Mouse (Mus musculus): ENCODE results near the gene Trhde. TPM values are rescaled to one million over a fixed set of nuclear protein-coding genes. Genes with fewer than 3 reads are reported as not detected.

The Trhde gene
- polyA plus RNA-seq, 1 experiment from 2014 or later: 0.07 TPM

DNA sequence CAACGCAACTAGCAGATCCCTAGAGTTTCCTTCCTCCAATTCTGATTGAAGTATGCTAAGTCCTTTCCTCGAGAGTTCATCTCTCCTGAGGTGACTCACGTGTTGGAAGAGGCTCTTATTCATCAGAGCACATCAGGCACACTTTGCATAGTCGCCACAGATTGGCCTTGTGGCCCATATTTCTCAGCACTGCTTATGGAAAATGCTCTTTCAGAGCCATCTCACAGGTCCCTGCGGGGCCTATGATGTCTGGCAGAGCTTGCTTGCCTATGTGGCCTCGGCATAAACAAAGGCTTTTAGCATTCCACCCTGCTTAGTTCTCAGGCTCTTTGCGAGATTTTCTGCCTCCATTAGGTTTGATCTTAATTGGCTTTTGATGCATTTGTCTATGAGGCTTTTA, 396.8 kb downstream of the Trhde start:
- Histone ChIP-seq H3K9me3 (replicated peaks; ENCODE audit: control insufficient read depth, low read length) (no peaks in the 10 kb centered on the region), H3K4me2 (ENCODE audit: low read depth, low read length) (no peak overlapping the region), H3K27me3 (ENCODE audit: control insufficient read depth, insufficient read depth, low read length) (no peaks in the 10 kb centered on the region), H3K27ac (ENCODE audit: low read length) (no peak overlapping the region), H3K4me1 (ENCODE audit: control insufficient read depth, insufficient read depth, low read length) (no peaks in the 10 kb centered on the region), H3K36me3 (ENCODE audit: control insufficient read depth, insufficient read depth) (no peaks in the 10 kb centered on the region), H3K4me3 (ENCODE audit: low read length) (no peak overlapping the region), H3K9ac (ENCODE audit: low read length) (no peak overlapping the region)
- WGBS: 50% methylated on average over 7 of the region's 7 CpGs
- no peak for ATAC-seq (replicated peaks; ENCODE audit: extremely low read depth, insufficient read depth, low FRiP score)

DNA sequence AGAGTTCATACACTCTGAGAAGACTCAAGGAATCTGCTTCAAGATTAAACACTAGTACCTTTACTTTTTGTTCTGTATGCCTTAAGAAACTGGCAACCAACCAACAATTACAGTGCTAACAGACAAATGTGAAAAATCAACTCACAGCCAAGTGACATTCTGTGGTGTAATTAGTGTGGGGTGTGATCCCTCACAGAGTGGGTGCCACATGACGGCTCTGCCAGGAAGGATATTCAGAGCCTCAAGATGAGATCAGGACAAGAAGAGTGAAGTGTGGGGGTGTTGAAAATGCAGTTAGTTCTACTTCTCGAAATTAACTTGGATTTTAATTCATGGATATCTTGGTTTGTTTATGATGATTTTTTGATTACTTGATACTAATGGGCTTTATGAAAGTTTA, 398.3 kb downstream of the Trhde start:
- H3K4me3 ChIP-seq (ENCODE audit: low read length): no peak overlapping the region
- no peak overlapping the region for H3K4me2 ChIP-seq (ENCODE audit: low read depth, low read length)
- 44% methylated on average over 2 of the region's 2 CpGs for WGBS
- no peaks in the 10 kb centered on the region for H3K36me3 ChIP-seq (ENCODE audit: control insufficient read depth, insufficient read depth)
- H3K4me1 ChIP-seq (ENCODE audit: control insufficient read depth, insufficient read depth, low read length): no peaks in the 10 kb centered on the region
- no peaks in the 10 kb centered on the region for H3K9me3 ChIP-seq (replicated peaks; ENCODE audit: control insufficient read depth, low read length)
- ATAC-seq (replicated peaks; ENCODE audit: extremely low read depth, insufficient read depth, low FRiP score): no peak
- H3K27me3 ChIP-seq (ENCODE audit: control insufficient read depth, insufficient read depth, low read length): no peaks in the 10 kb centered on the region
- H3K27ac ChIP-seq (ENCODE audit: low read length): no peak overlapping the region
- H3K9ac ChIP-seq (ENCODE audit: low read length): no peak overlapping the region

DNA sequence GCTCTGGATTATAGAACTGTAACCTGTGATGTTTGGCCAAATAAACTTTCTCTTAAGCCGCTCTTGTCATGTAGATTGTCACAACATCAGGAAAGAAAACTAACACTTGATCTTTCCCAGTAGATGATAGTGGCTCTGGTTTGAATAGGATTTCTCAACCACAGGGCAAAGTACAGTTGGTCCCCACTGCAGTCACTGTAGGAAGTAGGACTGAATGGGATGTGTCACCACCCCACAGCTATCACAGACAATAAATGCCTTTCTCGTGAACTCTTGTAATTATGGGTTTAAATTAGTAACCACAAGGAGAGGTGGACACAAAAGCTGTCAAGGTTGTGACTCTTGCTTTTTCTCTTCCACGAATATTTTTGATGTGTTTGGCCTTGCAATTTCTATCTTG, 431.3 kb downstream of the Trhde start:
- no peaks in the 10 kb centered on the region for H3K4me1 ChIP-seq (ENCODE audit: control insufficient read depth, insufficient read depth, low read length)
- WGBS: 63% methylated on average over 3 of the region's 3 CpGs
- H3K27me3 ChIP-seq (ENCODE audit: control insufficient read depth, insufficient read depth, low read length): no peaks in the 10 kb centered on the region
- H3K9me3 ChIP-seq (replicated peaks; ENCODE audit: control insufficient read depth, low read length): no peaks in the 10 kb centered on the region
- no peak overlapping the region for H3K4me2 ChIP-seq (ENCODE audit: low read depth, low read length)
- H3K9ac ChIP-seq (ENCODE audit: low read length): no peak overlapping the region
- no peak for ATAC-seq (replicated peaks; ENCODE audit: extremely low read depth, insufficient read depth, low FRiP score)
- no peak overlapping the region for H3K4me3 ChIP-seq (ENCODE audit: low read length)
- H3K36me3 ChIP-seq (ENCODE audit: control insufficient read depth, insufficient read depth): no peaks in the 10 kb centered on the region
- no peak overlapping the region for H3K27ac ChIP-seq (ENCODE audit: low read length)

DNA sequence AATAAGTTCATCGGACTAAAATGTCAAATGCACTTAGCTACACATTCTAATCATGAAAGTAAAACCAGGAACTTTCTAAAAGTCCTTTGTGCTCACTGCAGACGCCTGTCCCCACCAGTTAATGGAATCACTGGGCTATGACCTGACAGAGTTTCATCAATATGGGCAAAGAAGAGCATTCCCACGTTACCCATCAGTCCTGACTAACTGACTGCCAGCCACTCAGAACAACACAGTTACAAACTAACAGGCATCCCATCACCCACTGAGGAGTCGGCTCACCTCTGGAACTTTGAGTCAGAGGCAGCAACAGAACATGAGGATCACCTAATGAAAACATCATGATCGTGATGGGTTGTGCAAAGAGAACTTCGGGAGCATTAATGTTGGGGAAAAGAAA, 438.7 kb downstream of the Trhde start:
- WGBS: 68% methylated on average over 6 of the region's 6 CpGs
- H3K27me3 ChIP-seq (ENCODE audit: control insufficient read depth, insufficient read depth, low read length): no peaks in the 10 kb centered on the region

DNA sequence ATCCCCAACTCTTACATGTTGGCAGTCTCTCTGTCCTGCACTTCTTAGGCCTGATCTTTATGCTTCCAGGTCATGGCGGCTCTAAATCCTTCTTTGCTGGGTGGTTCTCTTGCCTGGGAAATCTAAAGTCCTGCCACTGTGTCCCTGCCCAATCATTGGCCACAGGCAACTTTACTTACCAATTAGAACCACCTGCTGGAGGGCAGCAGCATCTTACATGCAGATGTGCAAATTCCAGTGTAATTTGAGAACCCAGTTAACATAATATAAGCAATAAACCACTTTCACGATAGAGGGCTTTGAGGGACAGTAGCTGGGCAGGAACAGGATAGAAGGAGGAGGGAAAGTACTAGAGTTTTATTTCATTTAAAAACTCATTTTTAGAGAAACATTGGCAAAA, 439.5 kb downstream of the Trhde start:
- WGBS: 67% methylated on average over 2 of the region's 2 CpGs
- ATAC-seq (replicated peaks; ENCODE audit: extremely low read depth, insufficient read depth, low FRiP score): no peak

More for the DNA sequence above, 438.7 kb downstream of the Trhde start:
- Histone ChIP-seq H3K27ac (ENCODE audit: low read length) (no peak overlapping the region), H3K4me2 (ENCODE audit: low read depth, low read length) (no peak overlapping the region), H3K4me3 (ENCODE audit: low read length) (no peak overlapping the region), H3K36me3 (ENCODE audit: control insufficient read depth, insufficient read depth) (no peaks in the 10 kb centered on the region), H3K9me3 (replicated peaks; ENCODE audit: control insufficient read depth, low read length) (no peaks in the 10 kb centered on the region), H3K4me1 (ENCODE audit: control insufficient read depth, insufficient read depth, low read length) (no peaks in the 10 kb centered on the region), H3K9ac (ENCODE audit: low read length) (no peak overlapping the region)
- ATAC-seq (replicated peaks; ENCODE audit: extremely low read depth, insufficient read depth, low FRiP score): no peak

More for the DNA sequence above, 439.5 kb downstream of the Trhde start:
- Histone ChIP-seq H3K36me3 (ENCODE audit: control insufficient read depth, insufficient read depth) (no peaks in the 10 kb centered on the region), H3K27ac (ENCODE audit: low read length) (no peak overlapping the region), H3K4me1 (ENCODE audit: control insufficient read depth, insufficient read depth, low read length) (no peaks in the 10 kb centered on the region), H3K27me3 (ENCODE audit: control insufficient read depth, insufficient read depth, low read length) (no peaks in the 10 kb centered on the region), H3K9me3 (replicated peaks; ENCODE audit: control insufficient read depth, low read length) (no peaks in the 10 kb centered on the region), H3K4me2 (ENCODE audit: low read depth, low read length) (no peak overlapping the region), H3K4me3 (ENCODE audit: low read length) (no peak overlapping the region), H3K9ac (ENCODE audit: low read length) (no peak overlapping the region)

Measured in heart, embryonic 16.5 days (tissue).